Mouse (Mus musculus) liver, embryonic 16.5 days (tissue): Measurements from ENCODE around the gene Zfp872. TPM values are rescaled to one million over a fixed set of nuclear protein-coding genes. Genes with fewer than 3 reads are reported as not detected.

Experiments
- ATAC-seq: fragments of 200-750 bp; cut with Nextera tagmentation; 2 replicates; pipeline ENCODE4 v1.8.0; 2017; ENCODE audit warnings: low read depth, mild to moderate bottlenecking, moderate number of reproducible peaks, moderate library complexity
- H3K27ac ChIP-seq: fragments of 300-500 bp; sonication (generic); 2 replicates; pipeline ENCODE4 v1.5.1; 2014; ENCODE audit warnings: mild to moderate bottlenecking, low read length
- H3K27me3 ChIP-seq: fragments of 300-500 bp; sonication (generic); 2 replicates; pipeline ENCODE4 v1.6.1; 2014; ENCODE audit warnings: low read depth, low read length, mixed read lengths; ENCODE audit not compliant: control insufficient read depth, insufficient read depth
- H3K36me3 ChIP-seq: fragments of 300-500 bp; sonication (generic); 2 replicates; pipeline ENCODE4 v1.6.1; 2014; ENCODE audit warnings: mild to moderate bottlenecking; ENCODE audit not compliant: control insufficient read depth, insufficient read depth
- H3K4me1 ChIP-seq: fragments of 300-500 bp; sonication (generic); 2 replicates; pipeline ENCODE4 v1.6.1; 2014; ENCODE audit warnings: low read depth, low read length, mixed read lengths; ENCODE audit not compliant: control insufficient read depth
- H3K4me2 ChIP-seq: fragments of 300-500 bp; sonication (generic); 2 replicates; pipeline ENCODE4 v1.6.1; 2014; ENCODE audit warnings: low read depth, low read length, mixed read lengths
- H3K4me3 ChIP-seq: fragments of 300-500 bp; sonication (generic); 2 replicates; pipeline ENCODE4 v1.5.1; 2014; ENCODE audit warnings: low read depth, mild to moderate bottlenecking, low read length
- H3K9ac ChIP-seq: fragments of 300-500 bp; sonication (generic); 2 replicates; pipeline ENCODE4 v1.6.1; 2014; ENCODE audit warnings: low read depth, low read length
- H3K9me3 ChIP-seq: fragments of 300-500 bp; sonication (generic); replicated peaks from 2 replicates; pipeline ENCODE4 v1.6.1; 2016; ENCODE audit warnings: low read length; ENCODE audit not compliant: control insufficient read depth
- WGBS: fragments of 180-500 bp; shearing (Covaris S2); extraction: QIAGEN DNeasy Blood & Tissue Kit; methylation state at CpG from one replicate; pipeline ENCODE4 v1.1.7; 2014; ENCODE audit not compliant: insufficient replicate concordance; 5-methylcytosine and 5-hydroxymethylcytosine counted together
- polyA plus RNA-seq: library from polyadenylated mRNA; unstranded; fragments of >200 nt; fragmentation: Nextera tagmentation; extraction: Ambion mirVana; gene quantifications from 2 replicates; pipeline ENCODE4 v1.2.1, GENCODE M21; 2015

The Zfp872 gene
- polyA plus RNA-seq, 1 experiment from 2014 or later = 0.09 TPM

DNA sequence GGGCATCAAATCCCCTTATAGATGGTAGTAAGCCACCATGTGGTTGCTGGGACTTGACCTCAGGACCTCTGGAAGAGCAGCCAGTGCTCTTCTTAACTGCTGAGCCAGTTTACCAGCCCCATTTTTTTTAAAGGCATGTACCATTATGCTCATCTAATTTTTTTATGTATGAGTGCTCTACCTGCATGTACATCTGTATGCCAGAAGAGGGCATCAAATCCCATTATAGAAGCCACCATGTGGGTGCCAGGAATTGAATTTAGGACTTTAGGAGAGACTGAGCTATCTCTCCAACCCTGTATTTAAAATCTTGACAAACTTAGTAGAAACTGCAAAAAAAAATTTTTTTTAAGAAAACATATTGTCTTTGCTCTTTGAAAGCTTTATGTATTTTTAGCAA lies 42.7 kb downstream of the Zfp872 start:
- Histone ChIP-seq H3K4me2 (no peak overlapping the region), H3K27me3 (no peaks in the 10 kb centered on the region), H3K9me3 (no peaks in the 10 kb centered on the region), H3K36me3 (peaks cover 3% of the 10 kb centered on the region; the same call in 1 of the 2 replicates), H3K4me3 (no peak overlapping the region), H3K27ac (no peak overlapping the region), H3K4me1 (peaks cover 5% of the 10 kb centered on the region), H3K9ac (no peak overlapping the region)
- ATAC-seq = no peak

GRCm38 (mm10) chr9:22240001-22240400 lies 52.1 kb downstream of the Zfp872 start:
- no peak overlapping the region for H3K9ac ChIP-seq
- no peaks in the 10 kb centered on the region for H3K27me3 ChIP-seq
- H3K27ac ChIP-seq = no peak overlapping the region
- no peaks in the 10 kb centered on the region for H3K4me1 ChIP-seq
- no peaks in the 10 kb centered on the region; the same call in 1 of the 2 replicates for H3K9me3 ChIP-seq
- no peak overlapping the region for H3K4me3 ChIP-seq
- ATAC-seq = no peak
- H3K4me2 ChIP-seq = no peak overlapping the region
- WGBS = 72% methylated on average over 4 of the region's 4 CpGs
- H3K36me3 ChIP-seq = peaks cover 52% of the 10 kb centered on the region

- no peak for ATAC-seq
- Histone ChIP-seq H3K4me1 (no peaks in the 10 kb centered on the region), H3K9me3 (no peaks in the 10 kb centered on the region; the same call in 1 of the 2 replicates), H3K27ac (no peak overlapping the region), H3K27me3 (no peaks in the 10 kb centered on the region), H3K4me3 (no peak overlapping the region), H3K4me2 (no peak overlapping the region), H3K9ac (no peak overlapping the region), H3K36me3 (peaks cover 36% of the 10 kb centered on the region)
- 61% methylated on average over 2 of the region's 2 CpGs for WGBS
Observed at GRCm38 (mm10) chr9:22244242-22244641, 56.4 kb downstream of the Zfp872 start.

Other genes starting within 250 kb of the Zfp872 start
- 2.1 and 2.3 TPM in 2 replicates for gene Swsap1, start 232.3 kb upstream of the Zfp872 start, polyA plus RNA-seq
- gene Epor, start 224.6 kb upstream of the Zfp872 start, polyA plus RNA-seq = 115 and 116 TPM in 2 replicates
- 0.14 and 0.32 TPM in 2 replicates for gene Rgl3, start 198.6 kb upstream of the Zfp872 start, polyA plus RNA-seq
- gene Ccdc151, start 185.5 kb upstream of the Zfp872 start, polyA plus RNA-seq = 0.05 TPM in 1 of 2 replicates, not detected in the other
- gene Prkcsh, start 185.3 kb upstream of the Zfp872 start, polyA plus RNA-seq = 51.2 and 52.5 TPM in 2 replicates
- gene Elavl3, start 136.1 kb upstream of the Zfp872 start, polyA plus RNA-seq = 0.04 TPM in 1 of 2 replicates, not detected in the other
- gene Gm49318, start 116.8 kb upstream of the Zfp872 start, polyA plus RNA-seq = not detected in 2 replicates
- gene Zfp653, start 116.7 kb upstream of the Zfp872 start, polyA plus RNA-seq = 5.7 and 6.2 TPM in 2 replicates
- 21.1 and 22.2 TPM in 2 replicates for gene Ecsit, start 102.7 kb upstream of the Zfp872 start, polyA plus RNA-seq
- 0.22 and 1.8 TPM in 2 replicates for gene Cnn1, start 88.9 kb upstream of the Zfp872 start, polyA plus RNA-seq
- gene Elof1, start 70.9 kb upstream of the Zfp872 start, polyA plus RNA-seq = 77.8 and 78.7 TPM in 2 replicates
- 228 and 240 TPM in 2 replicates for gene Acp5, start 52.4 kb upstream of the Zfp872 start, polyA plus RNA-seq
- gene Pigyl, start 31.2 kb upstream of the Zfp872 start, polyA plus RNA-seq = 28.9 and 34.6 TPM in 2 replicates
- 6.7 and 7.4 TPM in 2 replicates for gene Zfp809, start 37.6 kb downstream of the Zfp872 start, polyA plus RNA-seq
- gene Zfp599, start 71.8 kb downstream of the Zfp872 start, polyA plus RNA-seq = 1.0 and 1.3 TPM in 2 replicates
- gene Zfp810, start 119.6 kb downstream of the Zfp872 start, polyA plus RNA-seq = 2.7 and 2.8 TPM in 2 replicates
- gene Anln, start 201.1 kb downstream of the Zfp872 start, polyA plus RNA-seq = 29.7 and 29.9 TPM in 2 replicates
- 1.2 and 1.3 TPM in 2 replicates for gene 9530077C05Rik, start 223.4 kb downstream of the Zfp872 start, polyA plus RNA-seq